8 mouse cellular contexts compared by ENCODE assay signal in genomic region chr17:24527723-24528559, GRCm38 (mm10). TPM values are rescaled to one million over a fixed set of nuclear protein-coding genes. Genes with fewer than 3 reads are reported as not detected.
DNase-seq lines count a peak whose midpoint lies in the region; ATAC-seq lines count a peak whose summit lies in the region.

Gene Traf7 (minus strand): TSS chr17:24527938.

- WGBS in hindbrain, embryonic 15.5 days: under 1% methylated on average over 40 of the region's 40 CpGs

- peak within 1 kb of the TSS; percentile 90 for H3K9ac ChIP-seq in hindbrain, embryonic 15.5 days

- H3K9me3 ChIP-seq in hindbrain, embryonic 15.5 days: no peaks in the 10 kb centered on the region

- H3K4me1 ChIP-seq in hindbrain, embryonic 15.5 days (replicated peaks): peaks cover 65% of the 10 kb centered on the region

- peak within 1 kb of the TSS; percentile 76 for H3K4me3 ChIP-seq in hindbrain, embryonic 15.5 days

- peak within 1 kb of the TSS; percentile 82 for H3K4me2 ChIP-seq in hindbrain, embryonic 15.5 days

- H3K27me3 ChIP-seq in hindbrain, embryonic 15.5 days: no peaks in the 10 kb centered on the region

- H3K36me3 ChIP-seq in hindbrain, embryonic 15.5 days: no peaks in the 10 kb centered on the region

- peak; percentile 98 for ATAC-seq in hindbrain, embryonic 15.5 days (ENCODE audit: low FRiP score, low read depth)

- peak; percentile 95 for DNase-seq in T-cell, adult 2 months (ENCODE audit: low spot score)
- peak; percentile 91 to 92 for DNase-seq in cerebellum, postnatal 36 days
- DNase-seq in frontal cortex, postnatal 36 days (ENCODE audit: low spot score in 2 of 2): peak; percentile 91 to 97
- DNase-seq in left cerebral cortex, adult 11 months (ENCODE audit: low spot score): peak; percentile 99
- peak; percentile 94 for DNase-seq in lung, postnatal 4 days
- peak; percentile 98 for DNase-seq in retina, postnatal 7 days (ENCODE audit: low read depth, low spot score)
- peak; percentile 73 for DNase-seq in urinary bladder, adult 2 months (ENCODE audit: low spot score)

- peak within 1 kb of the TSS; percentile 87 for H3K27ac ChIP-seq in hindbrain, embryonic 15.5 days (replicated peaks)

RNA-seq across cellular contexts. Expression of gene Traf7, which starts in this region (rescaled TPM):
- 88.7 and 91.0 TPM in 2 replicates for polyA plus RNA-seq in hindbrain, embryonic 15.5 days (2015; fragmentation: Nextera tagmentation; extraction: Ambion mirVana)
- 174 and 223 TPM in 2 replicates for polyA plus RNA-seq in urinary bladder, adult 2 months (2012; rRNA removed)

Comparison
In these comparisons a context has a peak if more than half of its experiments do, and no peak if none do; other contexts are left out.
1. Peak in every context shown above with its lines: DNase-seq, ATAC-seq, H3K4me3 ChIP-seq and H3K27ac ChIP-seq.